Mouse (Mus musculus) hindbrain, embryonic 11.5 days (tissue): Measurements from ENCODE around the gene Epor. TPM values are rescaled to one million over a fixed set of nuclear protein-coding genes. Genes with fewer than 3 reads are reported as not detected.

Experiments used
- ATAC-seq: fragments of 200-750 bp; cut with Nextera tagmentation; 2 replicates; pipeline ENCODE4 v1.8.0; 2017; ENCODE audit warnings: mild to moderate bottlenecking, moderate TSS enrichment, moderate library complexity; ENCODE audit not compliant: low FRiP score
- DNase-seq: peaks from one replicate; pipeline ENCODE4 v3.0.0-alpha.2; 2015; ENCODE audit warnings: low spot score
- H3K27ac ChIP-seq: fragments of 300-500 bp; sonication (generic); 2 replicates; pipeline ENCODE4 v1.5.1; 2014; ENCODE audit warnings: mild to moderate bottlenecking, low read depth, low read length
- H3K27me3 ChIP-seq: fragments of 300-500 bp; sonication (generic); 2 replicates; pipeline ENCODE4 v1.6.1; 2014; ENCODE audit warnings: mild to moderate bottlenecking, low read length, moderate library complexity, mixed read lengths; ENCODE audit not compliant: control insufficient read depth, insufficient read depth
- H3K36me3 ChIP-seq: fragments of 300-500 bp; sonication (generic); 2 replicates; pipeline ENCODE4 v1.6.1; 2014; ENCODE audit warnings: mild to moderate bottlenecking, low read length, moderate library complexity, mixed read lengths; ENCODE audit not compliant: control insufficient read depth, insufficient read depth
- H3K4me1 ChIP-seq: fragments of 300-500 bp; sonication (generic); replicated peaks from 2 replicates; pipeline ENCODE4 v1.6.1; 2014; ENCODE audit warnings: low read length, mixed read lengths; ENCODE audit not compliant: control insufficient read depth, insufficient read depth
- H3K4me2 ChIP-seq: fragments of 300-500 bp; sonication (generic); replicated peaks from 2 replicates; pipeline ENCODE4 v1.6.1; 2014; ENCODE audit warnings: mild to moderate bottlenecking, low read depth, low read length
- H3K4me3 ChIP-seq: fragments of 300-500 bp; sonication (generic); 2 replicates; pipeline ENCODE4 v1.5.1; 2014; ENCODE audit warnings: low read depth, low read length
- H3K9ac ChIP-seq: fragments of 300-500 bp; sonication (generic); 2 replicates; pipeline ENCODE4 v1.6.1; 2014; ENCODE audit warnings: low read depth, low read length
- H3K9me3 ChIP-seq: fragments of 300-500 bp; sonication (generic); 2 replicates; pipeline ENCODE4 v1.6.1; 2016; ENCODE audit warnings: low read length; ENCODE audit not compliant: control insufficient read depth
- WGBS: fragments of 180-500 bp; shearing (Covaris S2); extraction: QIAGEN DNeasy Blood & Tissue Kit; methylation state at CpG from one replicate; pipeline ENCODE4 v1.1.7; 2014; 5-methylcytosine and 5-hydroxymethylcytosine counted together
- polyA plus RNA-seq: library from polyadenylated mRNA; unstranded; fragments of >200 nt; fragmentation: Nextera tagmentation; extraction: Ambion mirVana; gene quantifications from 2 replicates; pipeline ENCODE4 v1.2.1, GENCODE M21; 2014

Epor gene
- polyA plus RNA-seq, 1 experiment from 2014 or later = 5.2 TPM

DNA sequence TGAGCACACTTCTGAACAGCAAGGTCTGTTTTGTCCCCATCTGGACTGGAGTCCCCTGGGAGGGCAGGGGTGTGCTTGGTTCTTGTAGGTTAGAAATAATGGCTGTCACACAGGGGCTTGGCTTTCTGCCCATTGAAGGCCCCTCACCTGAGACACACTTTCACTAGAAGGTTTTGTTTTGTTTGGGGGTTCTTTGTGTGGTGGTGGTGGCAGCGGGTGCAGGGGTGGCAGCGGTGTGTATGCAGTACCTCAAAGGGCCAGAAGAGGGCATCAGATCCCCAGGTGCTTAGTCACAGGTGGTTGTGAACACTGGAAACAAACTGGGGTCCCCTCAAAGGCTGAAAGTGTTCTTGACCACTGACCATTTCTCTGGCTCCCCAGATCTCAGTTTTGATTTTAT, 14.7 kb upstream of the Epor start:
- Histone ChIP-seq H3K4me1 (no peaks in the 10 kb centered on the region), H3K27me3 (no peaks in the 10 kb centered on the region), H3K9ac (no peak overlapping the region), H3K27ac (no peak overlapping the region), H3K4me2 (no peak overlapping the region), H3K9me3 (no peaks in the 10 kb centered on the region), H3K36me3 (no peaks in the 10 kb centered on the region), H3K4me3 (no peak overlapping the region)
- DNase-seq (peak; percentile 42), ATAC-seq (no peak)
- 17% methylated on average over 2 of the region's 2 CpGs for WGBS

DNA sequence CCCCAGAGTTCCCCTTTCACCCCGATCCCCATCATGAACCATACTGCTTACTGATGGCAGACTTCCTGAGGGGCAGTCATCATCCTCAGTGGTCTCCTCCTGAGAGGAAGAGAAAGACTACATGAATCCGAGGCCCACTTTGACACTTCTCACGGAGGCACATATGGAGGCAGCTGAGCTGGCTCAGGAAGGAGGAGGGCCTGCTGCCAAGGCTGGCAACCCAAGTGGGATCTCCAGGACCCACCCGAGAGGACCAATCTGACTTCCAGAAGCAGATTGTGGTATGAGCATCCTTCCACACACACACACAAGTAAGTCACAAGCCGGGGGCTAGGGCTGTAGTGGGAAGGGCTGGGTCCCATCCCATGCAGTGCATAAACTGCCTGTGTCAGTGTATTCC, 14.0 kb upstream of the Epor start:
- Histone ChIP-seq H3K9me3 (no peaks in the 10 kb centered on the region), H3K4me3 (no peak overlapping the region), H3K4me1 (no peaks in the 10 kb centered on the region), H3K27me3 (no peaks in the 10 kb centered on the region), H3K27ac (no peak overlapping the region), H3K4me2 (no peak overlapping the region), H3K36me3 (no peaks in the 10 kb centered on the region), H3K9ac (no peak overlapping the region)
- 89% methylated on average over 5 of the region's 5 CpGs for WGBS
- ATAC-seq = no peak
- no peak for DNase-seq

DNA sequence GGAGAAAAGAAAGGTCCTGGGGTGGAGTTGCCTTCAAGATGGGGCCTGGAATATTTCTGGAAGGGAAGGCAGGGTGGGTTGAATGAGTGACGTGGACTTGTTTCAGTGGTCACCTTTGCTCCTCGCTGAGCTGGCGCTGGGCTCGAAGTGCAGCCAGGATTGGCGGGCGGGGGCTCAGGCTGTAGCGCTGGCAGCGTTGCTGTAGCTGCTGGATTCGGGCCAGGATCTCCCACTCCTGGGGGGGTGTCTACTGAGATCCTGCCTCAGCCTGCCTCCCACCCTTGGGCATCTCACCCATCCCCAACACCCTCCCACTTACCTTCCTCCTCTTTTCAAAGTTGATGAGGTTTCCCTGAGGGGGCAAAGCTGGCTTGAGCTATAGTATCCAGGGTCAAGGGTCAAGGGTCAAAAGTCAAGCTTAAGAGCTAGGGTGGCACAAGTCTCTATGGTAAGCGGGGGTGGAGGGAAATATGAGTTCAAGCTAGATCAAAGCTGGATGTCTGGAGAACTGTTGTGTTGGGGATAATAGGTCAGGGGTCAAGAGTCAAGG, 13.4 kb upstream of the Epor start:
- Histone ChIP-seq H3K36me3 (no peaks in the 10 kb centered on the region), H3K27me3 (no peaks in the 10 kb centered on the region), H3K9ac (no peak overlapping the region), H3K27ac (no peak overlapping the region), H3K4me1 (no peaks in the 10 kb centered on the region), H3K4me2 (no peak overlapping the region), H3K9me3 (no peaks in the 10 kb centered on the region), H3K4me3 (no peak overlapping the region)
- 90% methylated on average over 10 of the region's 10 CpGs for WGBS
- no peak for DNase-seq
- no peak for ATAC-seq

DNA sequence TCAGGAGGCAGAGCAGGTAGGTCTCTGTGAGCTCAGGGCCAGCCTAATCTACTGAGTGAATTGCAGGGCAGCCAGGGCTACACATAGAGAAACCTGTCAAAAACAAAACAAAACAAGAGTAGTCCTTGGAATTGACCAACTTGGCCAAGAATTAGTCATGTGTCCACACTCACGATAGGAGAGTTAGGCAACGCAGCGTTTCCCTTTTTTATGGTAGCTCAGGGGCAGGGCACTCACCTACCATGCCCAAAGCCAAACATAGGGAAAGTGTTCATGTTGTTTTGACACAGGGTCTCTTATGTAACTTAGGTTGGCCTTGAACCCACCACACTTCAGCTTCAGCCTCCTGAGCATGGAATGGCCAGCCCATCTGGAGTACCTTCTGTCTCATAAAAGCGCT, 6.0 kb upstream of the Epor start:
- Histone ChIP-seq H3K36me3 (no peaks in the 10 kb centered on the region), H3K9ac (no peak overlapping the region), H3K4me1 (no peaks in the 10 kb centered on the region), H3K27ac (no peak overlapping the region), H3K9me3 (no peaks in the 10 kb centered on the region), H3K4me2 (no peak overlapping the region), H3K27me3 (no peaks in the 10 kb centered on the region), H3K4me3 (no peak overlapping the region)
- DNase-seq (no peak), ATAC-seq (no peak)
- 90% methylated on average over 4 of the region's 4 CpGs for WGBS

DNA sequence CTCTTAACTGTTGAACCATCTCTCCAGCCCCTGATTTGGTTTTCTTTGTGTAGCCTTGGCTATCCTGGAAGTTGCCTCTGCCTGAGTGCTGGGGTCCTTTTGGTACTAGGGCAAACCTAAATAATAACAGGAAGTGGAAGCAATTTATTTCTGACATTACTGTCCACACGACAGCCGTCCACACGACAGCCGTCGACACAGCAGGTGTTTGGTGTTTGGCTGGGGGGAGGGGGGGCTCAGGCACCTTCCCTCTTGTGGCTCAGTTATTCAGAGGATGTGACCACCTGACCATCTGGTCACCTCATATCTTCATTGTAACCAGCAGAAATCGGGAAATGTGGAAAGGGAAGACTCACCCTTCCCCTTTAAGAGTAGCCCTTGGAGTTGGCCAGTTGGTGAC, 5.6 kb upstream of the Epor start:
- no peak overlapping the region for H3K27ac ChIP-seq
- H3K36me3 ChIP-seq = no peaks in the 10 kb centered on the region
- DNase-seq (no peak), ATAC-seq (no peak)
- no peaks in the 10 kb centered on the region for H3K4me1 ChIP-seq
- no peaks in the 10 kb centered on the region for H3K9me3 ChIP-seq
- no peak overlapping the region for H3K4me3 ChIP-seq
- 72% methylated on average over 6 of the region's 6 CpGs for WGBS
- H3K9ac ChIP-seq = no peak overlapping the region
- H3K4me2 ChIP-seq = no peak overlapping the region
- no peaks in the 10 kb centered on the region for H3K27me3 ChIP-seq

DNA sequence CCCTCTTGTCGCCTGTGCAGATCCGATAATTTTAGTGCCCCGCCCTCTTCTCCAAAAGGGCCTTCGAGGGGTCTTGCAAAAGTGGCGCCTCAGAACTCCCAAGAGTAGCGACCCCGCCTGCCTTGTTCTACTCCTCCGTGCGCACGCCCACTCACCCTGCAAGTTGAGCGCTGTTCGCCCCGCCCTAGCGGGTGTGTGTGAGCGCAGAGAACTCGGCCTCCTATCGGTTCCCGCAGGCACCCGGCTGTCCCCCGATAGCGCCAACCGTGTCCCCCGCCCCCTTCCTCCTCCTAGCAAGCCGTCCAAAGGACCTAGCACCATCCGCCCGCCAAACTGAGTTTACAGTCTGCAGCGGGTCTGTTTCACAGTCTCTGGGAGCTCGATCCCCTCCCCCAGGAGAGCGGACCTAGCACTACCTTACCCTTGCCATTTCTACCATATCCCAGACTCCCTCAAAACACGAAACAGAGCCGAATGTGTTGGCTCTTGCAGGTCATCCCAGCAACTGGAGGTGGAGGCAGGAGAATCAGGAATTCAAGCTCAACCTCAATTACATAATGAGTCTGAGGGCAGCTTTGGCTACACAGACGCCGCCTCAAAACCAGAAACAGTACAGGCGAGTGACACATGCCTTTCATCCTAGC, 768 bp downstream of the Epor start:
- peaks cover 40% of the 10 kb centered on the region for H3K27me3 ChIP-seq

DNA sequence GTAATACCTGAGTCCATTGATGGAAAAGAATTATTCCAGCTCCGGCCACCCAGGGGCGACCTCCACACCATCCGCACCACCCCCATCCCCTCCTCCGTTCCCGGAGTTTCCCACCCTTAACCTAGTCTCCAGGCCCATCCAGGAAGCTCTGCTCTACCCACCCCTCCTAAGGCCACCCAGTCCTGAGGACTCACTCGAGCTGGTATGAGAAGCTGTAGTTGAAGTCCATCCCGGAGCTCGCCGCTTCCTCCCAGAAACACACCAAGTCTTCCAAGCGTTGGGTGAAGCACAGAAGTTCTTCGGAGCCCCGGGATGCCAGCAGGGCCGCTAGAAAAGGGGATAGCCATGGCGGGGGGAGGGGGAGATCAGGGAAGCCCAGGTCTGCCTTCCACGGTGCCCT, 1.3 kb downstream of the Epor start:
- H3K36me3 ChIP-seq = no peaks in the 10 kb centered on the region
- peak overlapping the region; percentile 27 for H3K4me3 ChIP-seq
- peak overlapping the region; percentile 51 for H3K4me2 ChIP-seq
- no peak overlapping the region for H3K9ac ChIP-seq
- H3K27ac ChIP-seq = no peak overlapping the region
- H3K9me3 ChIP-seq = no peaks in the 10 kb centered on the region
- peaks cover 10% of the 10 kb centered on the region; the same call in 1 of the 2 replicates for H3K4me1 ChIP-seq
- ATAC-seq (peak; percentile 46; the same call in 1 of the 2 replicates), DNase-seq (no peak)
- peaks cover 40% of the 10 kb centered on the region for H3K27me3 ChIP-seq
- 2% methylated on average over 15 of the region's 15 CpGs for WGBS

More for the DNA sequence above, 768 bp downstream of the Epor start:
- H3K4me3 ChIP-seq = peak overlapping the region; percentile 27
- H3K4me1 ChIP-seq = peaks cover 10% of the 10 kb centered on the region; the same call in 1 of the 2 replicates
- ATAC-seq (peak; percentile 75), DNase-seq (peak; percentile 72)
- no peak overlapping the region for H3K27ac ChIP-seq
- no peak overlapping the region for H3K9ac ChIP-seq
- H3K9me3 ChIP-seq = no peaks in the 10 kb centered on the region
- no peaks in the 10 kb centered on the region for H3K36me3 ChIP-seq
- H3K4me2 ChIP-seq = peak overlapping the region; percentile 51
- WGBS = 3% methylated on average over 33 of the region's 34 CpGs

DNA sequence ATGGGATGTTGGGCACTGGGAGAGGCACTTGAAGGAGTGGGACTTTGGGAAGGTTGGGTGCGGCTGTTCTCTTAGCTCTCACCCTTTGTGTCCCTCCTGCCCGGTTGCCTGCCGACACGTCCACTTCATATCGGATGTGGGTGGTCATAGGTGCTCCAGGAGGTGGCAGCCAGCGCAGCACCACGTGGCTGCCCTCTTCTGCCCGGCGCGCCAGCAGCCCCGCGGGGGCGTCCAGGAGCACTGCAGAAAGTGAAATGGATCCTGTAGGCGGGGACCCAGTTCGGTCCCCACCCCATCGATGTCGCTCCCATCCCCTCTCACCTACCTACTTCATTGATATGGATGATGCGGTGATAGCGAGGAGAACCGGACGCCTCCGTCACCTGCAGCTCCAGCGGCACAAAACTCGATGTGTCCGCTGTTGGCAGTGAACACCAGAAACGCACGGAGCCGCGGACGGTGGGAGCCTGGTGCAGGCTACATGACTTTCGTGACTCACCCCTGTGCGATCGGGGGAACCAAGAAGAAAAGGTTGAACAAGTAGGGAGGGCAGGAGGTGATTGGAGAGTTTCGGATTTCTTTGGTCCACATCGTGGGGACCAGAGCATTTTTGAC, 1.8 kb downstream of the Epor start:
- H3K27me3 ChIP-seq = peaks cover 40% of the 10 kb centered on the region
- H3K4me2 ChIP-seq = peak overlapping the region; percentile 51
- ATAC-seq (no peak), DNase-seq (peak; percentile 45)
- H3K27ac ChIP-seq = no peak overlapping the region
- peak overlapping the region; percentile 27 for H3K4me3 ChIP-seq
- H3K9ac ChIP-seq = no peak overlapping the region
- under 1% methylated on average over 33 of the region's 35 CpGs for WGBS
- no peaks in the 10 kb centered on the region for H3K9me3 ChIP-seq
- no peaks in the 10 kb centered on the region for H3K36me3 ChIP-seq
- H3K4me1 ChIP-seq = peaks cover 10% of the 10 kb centered on the region; the same call in 1 of the 2 replicates
